ENCODE assay signal across 25 mouse cellular contexts in the genomic region with DNA sequence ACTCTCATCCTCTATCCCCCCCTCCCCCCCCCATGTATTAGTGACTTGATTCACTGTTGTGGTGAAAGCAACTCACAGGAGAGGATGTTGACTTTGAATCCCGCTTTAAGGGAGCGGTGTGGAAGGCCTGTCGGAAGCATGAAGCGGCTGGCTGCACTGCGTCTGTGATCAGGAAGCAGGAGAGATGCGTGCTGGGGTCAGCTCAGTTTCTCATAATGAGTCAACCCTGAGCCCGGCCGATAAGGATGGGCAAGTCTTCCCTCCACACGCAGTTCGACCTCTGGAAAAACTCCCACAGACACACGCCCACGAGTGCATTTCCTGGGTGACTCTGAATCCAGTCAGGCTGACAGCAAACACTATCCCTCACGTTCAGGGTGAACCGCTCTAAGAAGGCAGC.
DNase-seq lines count a peak whose midpoint lies in the region; ATAC-seq and TF ChIP-seq lines count a peak whose summit lies in the region.
"Had no signal": no experiment of that assay in that cellular context is flagged by ENCODE, and none has a peak within 500 bp of the region (broad histone marks: within the 10 kb centered on the region; RNA-seq: fewer than 3 reads in every experiment).

No protein-coding gene starts in this region.

- H3K27ac ChIP-seq in forebrain, embryonic 10.5 days = peak overlapping the region; percentile 63
- no peak overlapping the region for H3K27ac ChIP-seq in forebrain, embryonic 11.5 days (ENCODE audit: low read depth, low read length)
- no peak overlapping the region for H3K27ac ChIP-seq in hindbrain, embryonic 13.5 days
- no peak overlapping the region for H3K27ac ChIP-seq in hindbrain, postnatal 0 days
- H3K27ac ChIP-seq: embryonic facial prominence, embryonic 12.5 days; forebrain, embryonic 15.5 days; macrophage had no signal

- H3K27me3 ChIP-seq in forebrain, embryonic 10.5 days (ENCODE audit: poor library complexity, severe bottlenecking) = peaks cover 16% of the 10 kb centered on the region
- no peaks in the 10 kb centered on the region for H3K27me3 ChIP-seq in forebrain, embryonic 11.5 days (ENCODE audit: control insufficient read depth, insufficient read depth, low read length)
- 0 out of 2 replicates have a peak, but pooled peaks cover 2% of the 10 kb centered on the region for H3K27me3 ChIP-seq in hindbrain, embryonic 13.5 days
- no peaks in the 10 kb centered on the region; the same call in 1 of the 2 replicates for H3K27me3 ChIP-seq in hindbrain, postnatal 0 days (ENCODE audit: insufficient read depth, low read length)
- H3K27me3 ChIP-seq: embryonic facial prominence, embryonic 12.5 days; forebrain, embryonic 15.5 days had no signal

- H3K36me3 ChIP-seq in forebrain, embryonic 10.5 days (replicated peaks) = no peaks in the 10 kb centered on the region
- H3K36me3 ChIP-seq in forebrain, embryonic 11.5 days (ENCODE audit: control insufficient read depth, insufficient read depth, low read length) = no peaks in the 10 kb centered on the region
- H3K36me3 ChIP-seq in hindbrain, embryonic 13.5 days = no peaks in the 10 kb centered on the region
- H3K36me3 ChIP-seq in hindbrain, postnatal 0 days (ENCODE audit: insufficient read depth, low read length) = no peaks in the 10 kb centered on the region
- H3K36me3 ChIP-seq: embryonic facial prominence, embryonic 12.5 days; forebrain, embryonic 15.5 days; heart, embryonic 12.5 days had no signal

- no peak overlapping the region for H3K4me3 ChIP-seq in forebrain, embryonic 10.5 days
- no peak overlapping the region for H3K4me3 ChIP-seq in forebrain, embryonic 11.5 days (ENCODE audit: low read depth, low read length)
- H3K4me3 ChIP-seq in hindbrain, embryonic 13.5 days = no peak overlapping the region
- H3K4me3 ChIP-seq in hindbrain, postnatal 0 days (ENCODE audit: low read length) = no peak overlapping the region
- H3K4me3 ChIP-seq: embryonic facial prominence, embryonic 12.5 days; forebrain, embryonic 15.5 days; heart, embryonic 12.5 days had no signal

- WGBS in forebrain, embryonic 10.5 days = 86% methylated on average over 14 of the region's 14 CpGs
- WGBS in forebrain, embryonic 11.5 days = 82% methylated on average over 14 of the region's 14 CpGs
- WGBS in hindbrain, embryonic 13.5 days = 75% methylated on average over 14 of the region's 14 CpGs
- WGBS in hindbrain, postnatal 0 days = 73% methylated on average over 14 of the region's 14 CpGs

- H3K9ac ChIP-seq in forebrain, embryonic 11.5 days (ENCODE audit: low read length) = no peak overlapping the region
- peak overlapping the region; percentile 51; the same call in 1 of the 2 replicates for H3K9ac ChIP-seq in hindbrain, embryonic 13.5 days
- no peak overlapping the region for H3K9ac ChIP-seq in hindbrain, postnatal 0 days (replicated peaks; ENCODE audit: low read length)
- H3K9ac ChIP-seq: embryonic facial prominence, embryonic 12.5 days; forebrain, embryonic 15.5 days; heart, embryonic 12.5 days; liver, postnatal 0 days had no signal

- TF ChIP-seq CTCF in hindbrain, postnatal 0 days (IDR thresholded peaks at IDR 0.05; ENCODE audit: low read depth) = no peak

- DNase-seq in forebrain, embryonic 10.5 days (ENCODE audit: extremely low spot score, low spot score) = no peak
- no peak for DNase-seq in forebrain, embryonic 11.5 days (ENCODE audit: low spot score)
- DNase-seq in hindbrain, postnatal 0 days (ENCODE audit: low spot score) = no peak
- peak; percentile 49 for DNase-seq in 3T3-L1 (ENCODE audit: low read depth, low spot score)
- DNase-seq in cerebellum, adult 11 months = no peak
- DNase-seq in ovary, postnatal 14 days (ENCODE audit: low spot score) = no peak
- DNase-seq: adrenal gland, adult 8-10 months; cerebellum, adult 18-20 months; cerebellum, postnatal 25 days; gastrocnemius, postnatal 25 days; heart, adult 18-20 months; kidney, adult 9 months; liver, postnatal 0 days; right cerebral cortex, postnatal 14 days; spleen, adult 18-20 months had no signal

- peaks cover 97% of the 10 kb centered on the region for H3K4me1 ChIP-seq in forebrain, embryonic 10.5 days
- H3K4me1 ChIP-seq in forebrain, embryonic 11.5 days (replicated peaks; ENCODE audit: control insufficient read depth, insufficient read depth, low read length) = peaks cover 31% of the 10 kb centered on the region
- H3K4me1 ChIP-seq in hindbrain, embryonic 13.5 days (replicated peaks) = peaks cover 83% of the 10 kb centered on the region
- peaks cover 30% of the 10 kb centered on the region for H3K4me1 ChIP-seq in hindbrain, postnatal 0 days (ENCODE audit: insufficient read depth, low read length)

- H3K4me2 ChIP-seq in forebrain, embryonic 11.5 days (ENCODE audit: low read depth, low read length, severe bottlenecking) = no peak overlapping the region
- H3K4me2 ChIP-seq in hindbrain, embryonic 13.5 days = no peak overlapping the region
- no peak overlapping the region for H3K4me2 ChIP-seq in hindbrain, postnatal 0 days (ENCODE audit: low read depth, low read length)
- H3K4me2 ChIP-seq: embryonic facial prominence, embryonic 12.5 days; forebrain, embryonic 15.5 days; heart, embryonic 12.5 days; liver, embryonic 11.5 days had no signal

- H3K9me3 ChIP-seq in forebrain, embryonic 10.5 days = no peaks in the 10 kb centered on the region
- no peaks in the 10 kb centered on the region for H3K9me3 ChIP-seq in forebrain, embryonic 11.5 days (ENCODE audit: control insufficient read depth, low read length)
- H3K9me3 ChIP-seq in hindbrain, embryonic 13.5 days = no peaks in the 10 kb centered on the region
- H3K9me3 ChIP-seq in hindbrain, postnatal 0 days (ENCODE audit: low read length) = no peaks in the 10 kb centered on the region
- H3K9me3 ChIP-seq: embryonic facial prominence, embryonic 12.5 days; forebrain, embryonic 15.5 days; heart, embryonic 12.5 days had no signal

- no peak for ATAC-seq in forebrain, embryonic 11.5 days (replicated peaks; ENCODE audit: low FRiP score)
- no peak for ATAC-seq in hindbrain, embryonic 13.5 days (ENCODE audit: low FRiP score)
- no peak for ATAC-seq in hindbrain, postnatal 0 days
- peak; percentile 23 for ATAC-seq in inflammation-experienced regulatory T-cells, adult 6 months
- ATAC-seq: activated CD4-positive, CD25-positive, alpha-beta regulatory T cell, adult 4 months; forebrain, embryonic 15.5 days; liver, postnatal 0 days; lung, postnatal 0 days; midbrain, embryonic 16.5 days had no signal
